Mouse (Mus musculus): ENCODE data around the gene Exoc6b. TPM values are rescaled to one million over a fixed set of nuclear protein-coding genes. Genes with fewer than 3 reads are reported as not detected.

Exoc6b gene
- polyA plus RNA-seq, 1 experiment from 2014 or later = 21.0 TPM

DNA sequence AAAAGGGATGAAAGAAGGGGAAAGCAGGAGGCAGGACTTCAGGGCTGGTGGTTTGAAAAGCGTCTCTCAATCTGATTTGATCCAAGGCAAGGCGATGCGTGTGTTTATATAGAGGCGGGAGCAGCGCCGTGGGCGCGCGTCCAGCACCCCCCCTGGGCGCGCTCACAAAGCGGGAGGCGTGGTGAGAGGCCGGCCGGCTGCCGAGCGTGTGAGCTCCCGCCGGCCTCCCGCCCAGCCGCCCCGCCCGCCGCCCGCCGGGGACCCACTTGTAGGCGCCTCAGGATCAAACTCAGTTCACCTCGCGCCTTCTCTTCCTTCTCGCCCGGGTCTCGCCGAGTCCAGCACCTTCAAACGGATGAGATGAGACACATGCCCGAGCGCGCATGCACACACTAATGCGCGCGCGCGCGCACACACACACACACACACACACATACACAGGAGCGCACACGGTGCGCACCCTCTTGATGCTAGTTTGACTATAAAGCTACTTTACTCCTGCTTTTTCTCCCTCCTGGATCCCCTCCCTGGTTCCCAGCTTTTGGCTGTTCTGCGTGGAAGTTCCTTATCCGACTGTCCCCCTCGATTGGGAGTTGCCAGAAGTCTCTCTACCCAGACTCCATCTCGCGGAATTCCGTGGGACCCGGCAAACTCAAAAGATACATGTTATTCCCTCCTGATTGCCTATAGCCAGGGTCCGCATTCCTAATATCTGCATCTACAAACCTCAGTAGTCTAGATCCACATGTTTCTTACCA, 480.2 kb downstream of the Exoc6b start:
- peaks cover 86% of the 10 kb centered on the region for H3K27me3 ChIP-seq (ENCODE audit: insufficient read depth, poor library complexity, severe bottlenecking)
- WGBS = under 1% methylated on average over 47 of the region's 54 CpGs
- H3K4me1 ChIP-seq = peaks cover 55% of the 10 kb centered on the region
- H3K4me3 ChIP-seq = peak overlapping the region; percentile 64
- no peaks in the 10 kb centered on the region for H3K9me3 ChIP-seq
- 0 out of 2 replicates have a peak overlapping the region, but pooled peaks have one; percentile 24 for H3K27ac ChIP-seq
- H3K36me3 ChIP-seq = no peaks in the 10 kb centered on the region
- peak; percentile 75 for DNase-seq (ENCODE audit: low spot score)

DNA sequence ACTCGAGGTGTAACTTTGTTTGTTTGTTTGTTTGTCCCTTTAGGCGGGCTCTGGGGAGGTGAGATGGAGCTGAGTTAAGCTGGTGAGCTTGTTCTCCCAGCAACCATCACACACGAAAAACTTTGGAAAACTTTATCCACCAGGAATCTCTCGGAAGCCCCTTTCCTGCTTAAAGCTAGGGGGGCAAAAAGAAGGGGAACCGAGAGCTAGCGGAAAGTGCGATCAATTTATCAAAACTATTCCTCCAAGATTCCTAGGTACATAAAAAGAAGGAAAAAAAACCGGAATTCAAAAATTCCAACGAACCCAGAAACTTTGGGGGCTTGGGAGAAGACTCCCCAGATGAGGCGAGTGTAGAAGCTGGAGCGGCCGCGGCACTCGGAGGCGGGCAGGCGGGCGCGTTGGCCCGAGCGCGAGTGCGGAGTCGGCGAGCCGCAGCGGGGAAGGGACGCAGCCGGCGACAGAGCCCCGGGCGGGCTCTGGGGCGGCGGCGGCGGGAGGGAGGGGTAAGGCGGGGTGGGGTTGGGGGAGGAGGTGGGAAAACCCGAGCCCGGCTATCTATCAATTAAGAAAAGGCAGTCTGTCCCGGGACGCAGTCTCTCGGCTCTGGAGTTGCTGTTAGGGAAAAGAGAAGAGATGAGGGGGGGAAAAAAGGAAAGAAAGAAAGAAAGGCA, 481.0 kb downstream of the Exoc6b start:
- peak; percentile 67 for DNase-seq (ENCODE audit: low spot score)
- Histone ChIP-seq H3K4me3 (peak overlapping the region; percentile 64), H3K9me3 (no peaks in the 10 kb centered on the region), H3K27ac (peak overlapping the region; percentile 37; the same call in 1 of the 2 replicates), H3K4me1 (peaks cover 58% of the 10 kb centered on the region), H3K36me3 (no peaks in the 10 kb centered on the region), H3K27me3 (ENCODE audit: insufficient read depth, poor library complexity, severe bottlenecking) (peaks cover 87% of the 10 kb centered on the region)
- WGBS = under 1% methylated on average over 41 of the region's 41 CpGs

DNA sequence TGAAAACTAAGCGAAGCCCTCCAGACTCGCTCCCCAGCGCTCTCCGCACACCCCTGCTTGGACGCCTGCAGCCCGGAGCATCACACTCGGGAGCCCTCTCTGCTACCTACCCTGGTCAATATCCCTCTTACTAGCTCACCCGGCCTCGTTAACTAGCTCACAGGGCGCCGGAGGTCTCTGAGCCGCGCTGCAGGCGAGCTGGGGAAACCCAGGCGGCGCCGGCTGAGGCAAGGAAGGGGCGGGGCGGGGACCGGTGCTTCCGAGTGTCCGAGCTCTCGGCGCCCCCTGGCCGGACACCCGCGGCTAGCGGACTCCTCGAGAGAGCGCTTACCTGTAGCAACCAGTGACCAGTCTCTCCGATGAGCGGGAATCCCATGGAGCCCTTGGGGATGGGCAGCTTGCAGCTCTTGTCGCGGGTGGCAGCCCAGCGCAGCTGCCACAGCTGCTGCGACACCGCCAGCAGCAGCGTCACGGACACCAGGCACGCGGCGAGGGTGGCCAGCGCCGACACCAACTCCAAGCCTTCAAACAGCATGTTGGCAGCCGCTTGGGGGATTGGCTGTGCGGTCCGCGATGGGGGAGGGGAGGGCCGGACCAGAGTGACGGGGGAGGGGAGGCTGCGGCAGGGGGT, 481.7 kb downstream of the Exoc6b start:
- H3K27me3 ChIP-seq (ENCODE audit: insufficient read depth, poor library complexity, severe bottlenecking) = peaks cover 94% of the 10 kb centered on the region
- WGBS = under 1% methylated on average over 51 of the region's 51 CpGs
- no peaks in the 10 kb centered on the region for H3K36me3 ChIP-seq
- DNase-seq (ENCODE audit: low spot score) = peak; percentile 80
- peak overlapping the region; percentile 64 for H3K4me3 ChIP-seq
- H3K9me3 ChIP-seq = no peaks in the 10 kb centered on the region
- H3K4me1 ChIP-seq = peaks cover 61% of the 10 kb centered on the region
- H3K27ac ChIP-seq = peak overlapping the region; percentile 37; the same call in 1 of the 2 replicates

DNA sequence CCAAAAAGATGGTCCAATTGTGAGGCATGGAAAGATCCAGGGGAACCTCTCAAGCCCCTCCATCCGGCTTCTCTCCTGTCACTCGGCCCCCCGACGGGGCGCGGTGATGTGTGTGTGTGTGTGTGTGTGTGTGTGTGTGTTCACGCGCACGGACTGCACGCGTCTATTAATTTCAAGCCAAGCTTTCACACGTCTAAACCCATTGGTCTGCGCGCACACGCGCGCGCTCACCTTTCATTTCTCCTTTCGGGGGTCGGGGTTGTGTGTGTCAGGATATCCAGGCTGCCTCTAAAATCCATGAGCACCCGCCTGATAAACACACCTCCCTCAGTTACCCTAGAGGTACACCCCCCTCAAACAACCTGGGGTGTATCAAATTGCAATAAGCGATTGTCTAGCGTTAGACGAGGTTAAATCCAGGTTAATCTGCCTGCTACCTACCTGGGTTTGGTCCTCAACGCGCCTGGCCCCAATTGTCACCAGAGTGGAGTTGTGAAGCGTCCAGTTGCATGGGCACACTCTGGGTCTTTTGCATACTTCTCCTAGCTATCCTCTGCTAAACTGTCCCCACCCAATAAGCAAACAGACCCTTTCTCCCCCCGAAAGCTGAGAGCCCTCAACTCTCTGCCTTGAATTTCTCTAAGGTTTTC, 482.6 kb downstream of the Exoc6b start:
- H3K9me3 ChIP-seq = no peaks in the 10 kb centered on the region
- H3K36me3 ChIP-seq = no peaks in the 10 kb centered on the region
- peaks cover 70% of the 10 kb centered on the region for H3K4me1 ChIP-seq
- peak overlapping the region; percentile 64 for H3K4me3 ChIP-seq
- WGBS = under 1% methylated on average over 28 of the region's 28 CpGs
- peaks cover 96% of the 10 kb centered on the region for H3K27me3 ChIP-seq (ENCODE audit: insufficient read depth, poor library complexity, severe bottlenecking)
- DNase-seq (ENCODE audit: low spot score) = peak; percentile 69
- H3K27ac ChIP-seq = no peak overlapping the region

DNA sequence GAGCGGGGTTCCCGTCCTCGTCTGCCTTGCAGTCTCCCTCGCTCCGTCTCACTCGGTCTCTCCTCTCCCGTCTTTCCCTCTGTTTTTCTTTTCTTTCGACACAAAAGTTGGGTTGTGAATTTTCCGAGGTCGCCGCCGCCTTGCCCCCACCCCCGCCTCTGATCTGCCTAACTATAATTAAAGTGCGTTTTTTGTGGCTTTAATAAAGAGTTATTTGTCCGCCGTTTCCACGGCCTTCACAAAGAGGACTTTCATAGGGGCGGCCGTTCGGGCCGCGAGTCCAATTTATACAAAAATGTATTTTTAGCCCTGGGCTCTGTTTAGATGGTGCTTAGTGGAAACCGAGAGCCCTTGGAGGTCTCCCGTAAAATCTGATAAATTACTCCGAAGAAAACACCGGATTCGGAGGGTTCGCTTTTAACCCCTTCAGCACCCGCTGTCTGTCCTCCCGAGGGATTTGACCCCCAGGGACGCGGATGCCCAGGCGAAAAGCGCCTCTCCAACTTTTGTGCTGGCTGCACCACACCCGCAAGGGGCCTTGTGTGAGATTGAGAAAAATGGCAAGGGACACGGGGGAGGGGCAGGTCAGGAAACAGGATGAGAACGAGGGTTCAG, 483.5 kb downstream of the Exoc6b start:
- H3K9me3 ChIP-seq = no peaks in the 10 kb centered on the region
- peaks cover 70% of the 10 kb centered on the region for H3K4me1 ChIP-seq
- peak overlapping the region; percentile 64 for H3K4me3 ChIP-seq
- H3K27me3 ChIP-seq (ENCODE audit: insufficient read depth, poor library complexity, severe bottlenecking) = peaks cover 96% of the 10 kb centered on the region
- H3K36me3 ChIP-seq = no peaks in the 10 kb centered on the region
- peak overlapping the region; percentile 24; the same call in 1 of the 2 replicates for H3K27ac ChIP-seq
- DNase-seq (ENCODE audit: low spot score) = peak; percentile 73
- WGBS = under 1% methylated on average over 37 of the region's 37 CpGs

DNA sequence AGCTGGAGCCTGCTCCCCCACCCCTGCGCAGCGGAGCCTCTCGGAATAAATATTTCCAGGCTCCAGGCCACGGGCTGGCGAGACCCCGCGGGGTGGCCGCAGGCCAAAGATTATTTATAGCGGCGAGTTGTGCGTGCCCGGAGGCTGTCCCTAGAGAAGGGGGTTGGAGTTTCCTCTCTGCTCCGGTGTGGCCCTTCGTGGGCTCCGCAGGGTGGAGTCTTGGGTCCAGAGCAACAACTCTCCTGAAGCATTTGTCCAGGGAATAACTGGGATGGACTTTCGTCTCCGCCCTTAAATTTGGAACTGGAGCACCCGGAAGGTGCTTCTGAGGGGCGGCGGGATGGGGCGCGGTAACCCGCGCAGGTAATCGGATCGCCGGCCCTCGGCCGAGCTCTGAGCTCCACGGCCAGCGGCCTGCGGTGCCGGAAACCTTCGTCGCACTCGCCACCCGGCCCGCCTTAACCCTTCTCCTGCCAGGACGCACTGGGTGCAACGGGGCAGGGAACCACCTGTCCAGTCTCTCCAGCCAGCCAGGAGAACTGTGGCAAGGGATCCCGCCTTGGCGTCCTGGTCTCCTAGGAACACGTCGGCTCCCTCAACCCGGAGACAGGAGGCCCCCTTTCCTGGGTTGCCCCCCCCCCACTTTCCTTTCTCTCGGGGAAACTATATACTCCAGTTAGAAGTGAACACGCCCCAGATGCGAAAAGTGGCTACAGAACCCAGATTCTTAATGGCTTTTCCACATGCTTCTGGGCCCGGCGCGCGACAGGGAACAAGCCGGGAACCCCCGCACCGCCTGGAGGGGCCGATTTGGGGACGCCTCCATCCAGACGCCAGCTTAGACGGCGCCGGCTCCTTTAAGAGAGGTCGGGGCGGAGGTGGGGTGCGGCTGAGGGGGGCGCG, 484.3 kb downstream of the Exoc6b start:
- Histone ChIP-seq H3K9me3 (no peaks in the 10 kb centered on the region), H3K4me1 (peaks cover 68% of the 10 kb centered on the region), H3K27me3 (ENCODE audit: insufficient read depth, poor library complexity, severe bottlenecking) (peaks cover 97% of the 10 kb centered on the region), H3K36me3 (no peaks in the 10 kb centered on the region), H3K27ac (peak overlapping the region; percentile 24; the same call in 1 of the 2 replicates), H3K4me3 (peak overlapping the region; percentile 64)
- WGBS = under 1% methylated on average over 66 of the region's 66 CpGs
- peak; percentile 74 for DNase-seq (ENCODE audit: low spot score)

DNA sequence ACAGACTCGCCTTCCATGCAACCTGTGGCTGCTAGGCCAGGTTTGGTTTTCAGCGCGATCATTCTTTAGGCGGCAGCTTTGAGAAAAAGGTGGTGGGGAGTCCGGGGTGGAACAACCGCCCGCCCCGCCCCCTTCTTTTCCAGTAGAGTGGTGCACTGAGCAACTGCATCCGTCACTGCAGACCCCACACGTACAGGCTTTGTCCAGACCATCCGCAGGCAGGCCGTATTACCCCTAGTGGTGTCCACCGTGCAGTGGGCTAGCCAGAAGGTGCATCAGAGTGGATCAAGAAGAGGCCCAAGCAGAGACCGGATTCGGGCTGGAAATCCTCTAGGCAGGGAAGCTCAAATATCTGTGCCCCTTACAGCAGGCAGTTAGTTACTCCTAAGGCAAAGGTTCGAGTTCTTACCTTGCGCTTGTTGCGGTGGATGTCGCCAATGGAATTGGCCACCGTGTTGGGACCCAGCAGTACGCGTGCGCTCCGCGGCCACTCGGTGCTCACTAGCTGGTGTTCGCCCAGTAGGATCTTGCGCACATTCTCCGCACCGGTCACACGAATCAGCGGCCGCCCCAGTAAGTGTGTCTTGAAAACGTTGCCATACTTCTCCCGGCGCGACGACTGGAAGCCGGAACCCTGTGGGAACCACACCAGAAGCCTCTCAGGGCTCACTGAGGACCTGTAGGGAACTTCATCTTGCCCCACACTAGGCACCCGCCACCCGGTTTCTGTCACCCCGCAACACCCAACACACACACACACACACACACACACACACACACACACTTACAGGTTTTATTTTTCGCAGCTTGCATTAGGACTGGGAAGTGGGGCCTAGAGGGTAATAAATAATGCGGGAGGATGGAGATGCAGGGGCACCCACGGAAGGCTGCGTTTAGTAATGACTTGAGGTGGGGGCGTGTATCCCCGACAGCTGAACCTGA, 485.2 kb downstream of the Exoc6b start:
- peak; percentile 78 for DNase-seq (ENCODE audit: low spot score)
- H3K4me1 ChIP-seq = peaks cover 60% of the 10 kb centered on the region
- peaks cover 97% of the 10 kb centered on the region for H3K27me3 ChIP-seq (ENCODE audit: insufficient read depth, poor library complexity, severe bottlenecking)
- H3K36me3 ChIP-seq = no peaks in the 10 kb centered on the region
- H3K9me3 ChIP-seq = no peaks in the 10 kb centered on the region
- peak overlapping the region; percentile 65; the same call in 1 of the 2 replicates for H3K27ac ChIP-seq
- 1% methylated on average over 48 of the region's 48 CpGs for WGBS
- peak overlapping the region; percentile 64 for H3K4me3 ChIP-seq

DNA sequence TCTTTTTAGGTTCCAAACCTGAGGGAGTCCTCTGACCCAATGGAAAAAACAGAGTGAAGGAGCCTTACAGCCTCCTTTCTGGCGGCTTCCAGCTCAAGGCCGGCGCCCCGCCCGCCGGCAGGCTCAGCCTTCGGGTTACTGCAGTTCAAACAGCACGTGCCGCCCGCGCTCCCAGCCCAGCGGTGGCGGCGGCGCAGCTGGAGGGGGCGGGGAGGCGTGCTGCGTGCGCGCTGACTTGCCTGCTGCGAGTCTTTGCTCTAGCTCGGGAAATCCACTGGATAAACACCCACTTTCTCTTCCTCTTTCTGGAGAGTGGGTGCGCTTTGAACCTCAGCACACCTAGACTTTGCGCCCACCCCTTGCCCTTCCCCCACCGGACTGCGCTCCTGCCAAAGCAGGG, 485.9 kb downstream of the Exoc6b start:
- peaks cover 62% of the 10 kb centered on the region for H3K4me1 ChIP-seq
- under 1% methylated on average over 26 of the region's 26 CpGs for WGBS
- H3K27me3 ChIP-seq (ENCODE audit: insufficient read depth, poor library complexity, severe bottlenecking) = peaks cover 98% of the 10 kb centered on the region
- peak overlapping the region; percentile 64 for H3K4me3 ChIP-seq
- H3K27ac ChIP-seq = peak overlapping the region; percentile 65; the same call in 1 of the 2 replicates
- no peaks in the 10 kb centered on the region for H3K9me3 ChIP-seq
- DNase-seq (ENCODE audit: low spot score) = peak; percentile 76
- no peaks in the 10 kb centered on the region for H3K36me3 ChIP-seq

DNA sequence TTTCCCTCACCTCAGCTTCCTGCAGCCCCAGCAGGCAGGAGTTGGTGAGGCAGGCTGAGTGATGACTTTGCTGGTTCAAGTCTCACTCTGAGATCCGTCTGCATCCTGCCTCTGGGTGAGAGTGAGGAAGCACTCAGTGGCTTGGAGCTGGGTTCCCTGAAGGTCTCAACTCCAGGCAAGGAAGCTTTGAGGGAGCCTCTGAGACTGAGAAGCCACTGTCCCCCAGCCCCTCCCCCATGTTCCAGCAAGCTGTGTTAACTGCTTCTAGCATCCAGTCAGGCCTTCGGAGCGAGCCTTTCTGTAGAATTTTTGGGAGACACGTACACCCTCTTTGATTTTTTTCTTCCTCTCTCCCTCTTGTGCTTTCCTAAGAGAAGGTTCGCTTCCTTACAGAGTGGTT, 486.5 kb downstream of the Exoc6b start:
- no peaks in the 10 kb centered on the region for H3K36me3 ChIP-seq
- peaks cover 59% of the 10 kb centered on the region for H3K4me1 ChIP-seq
- WGBS = 16% methylated on average over 5 of the region's 5 CpGs
- peak; percentile 68 for DNase-seq (ENCODE audit: low spot score)
- peaks cover 100% of the 10 kb centered on the region for H3K27me3 ChIP-seq (ENCODE audit: insufficient read depth, poor library complexity, severe bottlenecking)
- peak overlapping the region; percentile 64 for H3K4me3 ChIP-seq
- H3K27ac ChIP-seq = no peak overlapping the region
- H3K9me3 ChIP-seq = no peaks in the 10 kb centered on the region

DNA sequence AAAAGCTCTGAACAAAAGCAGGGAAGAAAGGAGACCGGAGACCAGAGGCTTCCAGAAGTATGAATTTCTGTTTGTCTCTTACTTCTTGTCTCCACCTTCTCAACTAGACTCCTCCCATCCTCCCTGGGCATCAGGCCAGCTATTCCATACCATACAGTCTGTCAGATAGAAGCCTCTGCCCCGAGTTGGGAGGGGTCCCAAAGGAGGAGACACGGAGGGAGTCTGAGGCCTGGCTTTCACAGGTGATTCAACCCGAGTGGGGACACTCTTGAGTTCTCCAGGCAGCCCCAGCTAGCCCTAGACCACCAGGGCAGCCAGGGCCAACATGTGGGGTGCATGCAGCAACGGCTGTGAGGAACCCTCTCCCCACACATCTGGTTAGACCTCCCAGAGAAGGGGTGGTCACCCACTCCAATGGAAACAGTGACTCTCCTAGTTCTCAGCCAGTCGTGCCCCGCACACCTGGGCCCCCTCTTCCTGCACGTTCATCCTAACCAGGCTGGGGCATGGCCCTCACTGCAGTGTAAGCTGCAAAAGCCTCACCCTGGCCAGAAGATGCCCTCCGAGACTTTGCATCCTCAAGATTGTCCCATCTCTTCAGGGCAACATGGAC, 487.4 kb downstream of the Exoc6b start:
- no peaks in the 10 kb centered on the region for H3K9me3 ChIP-seq
- no peak overlapping the region for H3K27ac ChIP-seq
- no peaks in the 10 kb centered on the region for H3K36me3 ChIP-seq
- H3K4me1 ChIP-seq = peaks cover 50% of the 10 kb centered on the region
- no peak overlapping the region for H3K4me3 ChIP-seq
- DNase-seq (ENCODE audit: low spot score) = peak; percentile 72
- H3K27me3 ChIP-seq (ENCODE audit: insufficient read depth, poor library complexity, severe bottlenecking) = peaks cover 100% of the 10 kb centered on the region
- 59% methylated on average over 9 of the region's 9 CpGs for WGBS

All from heart, embryonic 10.5 days (tissue).